Mouse (Mus musculus) common myeloid progenitor, adult 5-6 weeks (primary cell): ENCODE results near the gene Ddx6. TPM values are rescaled to one million over a fixed set of nuclear protein-coding genes. Genes with fewer than 3 reads are reported as not detected.
A peak's percentile ranks its signal among the peaks of the same experiment; 100 is the strongest.
"Not testable (repeated sequence)": the region's sequence is repeated elsewhere in the genome, so short reads cannot be mapped to it uniquely, and the experiment has no call there.

ENCODE experiments used
- ATAC-seq: replicated peaks from 2 replicates; pipeline ENCODE4 v1.8.0; 2016; ENCODE audit warnings: low read depth, mild to moderate bottlenecking, moderate TSS enrichment, inconsistent platforms; ENCODE audit not compliant: poor library complexity, severe bottlenecking
- total RNA-seq: library from RNA; stranded (forward); fragments of 200-1000, 187-1606 nt; gene quantifications from 2 replicates; pipeline ENCODE4 v1.2.3, GENCODE M21; 2017

The Ddx6 gene
- total RNA-seq, 1 experiment from 2014 or later = 143 TPM

DNA sequence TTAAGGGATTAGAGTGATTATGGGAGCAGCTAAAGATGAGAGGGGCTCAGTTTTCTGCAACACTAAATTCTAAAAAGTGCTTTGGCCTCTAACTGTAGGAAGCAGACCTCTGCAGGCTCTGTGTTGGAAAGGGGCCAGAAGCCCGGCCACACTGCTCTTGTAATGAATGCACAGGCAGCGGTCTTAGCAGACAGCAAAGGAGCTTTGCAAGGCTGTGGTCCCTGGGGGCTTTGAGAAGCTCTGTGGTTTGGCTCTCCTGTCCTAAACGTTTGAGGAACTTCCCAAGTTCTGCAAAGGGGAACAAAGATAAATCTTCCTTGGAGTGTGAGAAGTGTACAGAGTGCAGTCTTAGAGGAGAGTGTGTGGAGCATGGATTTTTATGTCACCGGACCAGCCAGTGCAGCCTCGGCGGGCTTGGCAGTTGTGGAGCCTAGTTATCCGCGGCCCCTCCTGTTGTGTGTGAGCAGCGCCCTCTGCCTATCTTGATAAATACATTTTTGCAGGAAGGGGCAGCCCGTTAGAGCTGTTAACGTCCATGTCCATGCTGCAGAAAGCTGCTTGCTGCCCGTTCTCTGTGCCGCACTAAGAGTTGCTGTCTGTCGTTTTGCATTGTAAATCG is 33.0 kb downstream of the Ddx6 start:
- ATAC-seq = peak; percentile 84

DNA sequence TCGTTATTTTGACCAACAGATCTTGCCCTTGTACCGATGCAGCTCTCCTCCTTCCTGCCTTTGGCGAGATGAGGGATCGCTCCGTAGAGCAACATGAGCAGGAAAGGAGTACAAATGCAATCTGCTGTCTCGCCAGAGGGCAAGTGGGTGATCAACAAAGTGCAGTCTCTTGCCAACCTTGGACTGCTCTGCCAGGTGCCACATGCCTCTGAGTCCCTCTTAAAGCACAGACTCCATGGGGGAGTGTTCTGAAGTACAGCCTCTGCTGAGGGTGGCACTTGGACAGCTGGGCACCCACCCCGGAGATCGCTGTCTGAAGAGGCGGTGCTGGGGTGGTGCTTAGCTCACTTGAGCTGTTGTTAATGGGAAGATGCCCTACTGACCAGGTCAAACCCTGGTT is 34.0 kb downstream of the Ddx6 start:
- not testable (repeated sequence) for ATAC-seq

- ATAC-seq = 0 out of 2 replicates have a peak, but pooled peaks have one; percentile 16
Observed at GRCm38 (mm10) chr9:44640028-44640427, 35.3 kb downstream of the Ddx6 start.

DNA sequence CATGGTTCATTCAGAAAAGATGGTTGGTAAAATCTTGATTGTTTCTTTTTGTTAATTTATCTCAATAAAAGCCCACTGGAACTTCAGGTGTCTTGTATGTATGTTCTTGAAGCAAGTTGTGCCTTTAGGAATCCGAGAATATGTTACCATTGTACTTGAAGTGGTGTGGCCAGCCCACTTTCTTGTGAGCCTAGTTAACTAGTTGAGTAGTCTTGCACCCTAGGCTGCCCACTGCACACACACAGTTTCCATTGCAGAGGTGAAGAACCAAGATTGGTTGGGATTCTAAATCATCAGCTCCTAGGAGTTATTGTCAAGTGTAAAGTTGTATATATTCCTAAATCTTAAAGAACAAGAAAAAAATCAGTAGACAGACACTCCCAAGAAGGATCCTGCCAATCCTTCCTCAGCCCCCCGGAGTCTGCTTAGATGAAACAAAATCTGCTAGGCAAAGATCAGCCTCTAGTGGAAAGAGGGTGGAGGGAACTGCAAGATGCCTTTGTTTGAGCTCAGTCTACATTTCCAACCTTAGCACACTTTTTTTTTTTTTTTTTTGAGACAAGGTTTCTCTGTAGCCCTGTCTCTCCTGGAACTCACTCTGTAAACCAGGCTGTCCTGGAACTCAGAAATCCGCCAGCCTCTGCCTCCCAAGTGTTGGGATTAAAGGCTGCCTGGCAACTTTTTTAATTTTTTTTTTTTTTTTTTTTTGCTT is 36.1 kb downstream of the Ddx6 start:
- no peak for ATAC-seq

GRCm38 (mm10) chr9:44641616-44642015 is 36.9 kb downstream of the Ddx6 start:
- no peak for ATAC-seq

GRCm38 (mm10) chr9:44643103-44643502 is 38.4 kb downstream of the Ddx6 start:
- no peak for ATAC-seq

GRCm38 (mm10) chr9:44644186-44644585 is 39.5 kb downstream of the Ddx6 start:
- ATAC-seq = no peak

GRCm38 (mm10) chr9:44645481-44645880 is 40.8 kb downstream of the Ddx6 start:
- peak; percentile 18 for ATAC-seq

DNA sequence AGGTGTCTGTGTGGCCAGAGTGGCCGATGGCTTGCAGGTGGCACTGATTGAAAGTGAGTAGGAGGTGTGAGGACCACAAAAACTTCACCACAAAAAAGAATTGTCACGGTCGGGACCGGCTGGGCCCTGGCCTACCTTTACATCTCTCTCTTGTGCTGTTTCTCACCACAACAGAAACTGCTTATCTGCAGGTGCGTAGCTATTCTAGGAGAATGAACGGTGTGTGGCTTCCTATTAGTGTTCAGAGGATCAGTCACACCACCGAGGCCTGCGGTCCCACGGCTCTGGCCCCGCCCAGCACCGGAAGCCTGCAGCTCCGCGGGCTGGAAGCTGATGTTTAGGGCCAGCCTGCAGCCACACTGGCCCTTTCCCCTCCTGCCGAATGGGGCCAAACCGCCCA is 41.2 kb downstream of the Ddx6 start:
- peak; percentile 87 for ATAC-seq

GRCm38 (mm10) chr9:44646366-44646765 is 41.7 kb downstream of the Ddx6 start:
- ATAC-seq = no peak

- ATAC-seq = no peak
Observed at GRCm38 (mm10) chr9:44647026-44647425, 42.3 kb downstream of the Ddx6 start.

DNA sequence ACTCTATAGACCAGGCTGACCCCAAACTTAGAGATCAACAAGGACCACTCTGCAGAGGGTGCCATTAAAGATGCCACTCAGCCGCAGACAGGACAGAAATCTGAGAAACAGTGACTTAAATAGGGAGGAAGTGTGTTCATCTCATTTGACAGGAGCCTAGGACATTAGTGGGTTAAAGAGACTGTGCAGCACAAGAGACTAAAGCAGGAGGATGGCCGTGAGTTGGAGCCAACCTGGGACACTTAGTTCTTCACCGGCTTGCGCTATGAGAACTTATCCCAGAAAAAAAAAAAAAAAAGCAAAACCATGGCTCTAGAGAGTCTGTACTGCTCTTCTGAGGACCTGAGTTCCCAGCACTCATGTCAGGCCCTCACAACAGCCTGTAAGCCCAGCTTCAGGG is 43.0 kb downstream of the Ddx6 start:
- ATAC-seq = no peak

DNA sequence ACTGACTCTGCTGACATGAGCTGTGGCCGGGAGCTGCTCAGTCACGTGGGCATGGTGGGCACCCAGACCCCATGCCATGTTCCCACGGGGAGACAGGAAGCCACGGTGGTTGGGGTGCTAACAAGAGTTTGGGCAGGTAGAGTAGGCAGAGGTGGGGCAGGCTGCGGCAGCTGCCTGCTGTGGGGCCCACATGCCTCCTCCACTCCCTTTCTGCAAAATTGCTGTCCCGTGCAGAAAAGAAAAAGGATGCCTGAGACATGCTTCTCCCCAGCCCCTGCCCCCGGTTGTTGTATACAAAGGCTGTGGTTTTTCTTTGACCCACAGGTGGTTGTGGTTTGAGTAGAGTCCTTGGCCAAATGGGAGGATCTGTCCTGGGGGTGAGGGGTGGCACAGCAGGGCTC is 44.2 kb downstream of the Ddx6 start:
- ATAC-seq = no peak

DNA sequence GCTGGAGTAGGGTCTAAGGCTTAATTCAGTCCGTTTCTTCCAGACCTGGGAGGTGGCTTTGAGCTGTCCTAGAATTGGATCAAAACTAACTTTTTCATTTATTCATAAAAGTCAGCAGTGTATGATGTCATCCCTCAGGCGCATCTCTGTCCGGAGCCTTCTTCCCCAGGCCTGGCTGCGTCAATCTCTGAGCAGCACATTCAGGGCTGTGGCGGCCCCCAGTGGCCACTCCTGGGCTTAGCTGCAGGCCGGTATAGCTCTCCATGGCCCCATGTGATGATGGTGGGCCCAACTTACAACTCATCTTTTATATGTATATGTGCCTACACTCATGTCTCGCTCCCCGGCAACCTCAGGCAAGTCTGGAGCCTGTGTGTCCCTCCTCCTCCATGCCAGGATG is 47.3 kb downstream of the Ddx6 start:
- ATAC-seq = peak; percentile 81

- ATAC-seq = no peak
Observed at GRCm38 (mm10) chr9:44653896-44654295, 49.2 kb downstream of the Ddx6 start.

DNA sequence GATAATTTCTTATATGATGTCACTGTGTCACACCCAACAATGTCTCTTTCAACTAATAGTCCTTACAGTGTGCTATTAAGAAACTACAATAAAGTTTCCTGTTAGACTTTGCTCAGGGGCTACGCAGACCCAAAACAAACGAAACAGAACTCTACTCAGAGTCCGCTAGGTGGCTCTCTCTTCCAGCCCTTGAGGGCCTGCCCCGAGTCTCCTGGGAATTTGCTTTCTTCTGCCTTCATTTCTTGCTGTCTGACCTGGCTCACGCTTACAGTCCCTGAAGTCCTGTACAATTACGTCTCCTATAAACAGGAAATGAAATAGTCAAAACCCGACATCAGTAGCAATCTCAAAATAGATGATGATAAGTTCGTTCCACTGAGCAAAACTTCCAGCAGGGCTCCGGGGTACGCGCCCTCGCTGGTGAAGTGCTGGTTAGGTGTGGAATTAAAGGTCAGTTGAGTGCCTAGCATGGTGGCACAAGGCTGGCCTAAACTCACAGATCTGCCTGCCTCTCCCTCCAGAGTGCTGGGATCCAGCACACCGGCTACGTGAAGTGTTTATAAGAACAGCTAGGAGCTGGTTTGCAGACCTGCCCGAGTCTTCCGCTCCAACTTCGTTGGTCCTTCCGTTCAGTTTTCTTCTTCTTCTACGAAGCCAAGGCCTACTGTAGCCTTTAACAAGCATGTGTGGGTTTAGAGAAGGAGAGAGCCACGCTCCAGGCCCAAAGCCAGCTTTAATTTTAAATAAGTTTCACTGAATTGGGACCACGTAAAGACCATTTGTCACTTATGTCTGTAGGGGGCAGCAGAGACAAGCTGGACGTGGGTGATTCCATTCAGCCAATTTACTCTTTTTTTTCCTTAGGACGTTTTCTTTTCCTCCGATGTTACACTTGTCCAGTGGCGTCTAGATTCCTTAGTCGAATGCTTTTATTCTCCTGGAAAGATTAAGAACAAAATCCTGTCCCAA is 50.7 kb downstream of the Ddx6 start:
- ATAC-seq = peak; percentile 75

GRCm38 (mm10) chr9:44663706-44664105 is 59.0 kb downstream of the Ddx6 start:
- no peak for ATAC-seq

- no peak for ATAC-seq
Observed at GRCm38 (mm10) chr9:44671416-44671815, 66.7 kb downstream of the Ddx6 start.

- ATAC-seq = no peak
Observed at GRCm38 (mm10) chr9:44672291-44672865, 67.7 kb downstream of the Ddx6 start.

DNA sequence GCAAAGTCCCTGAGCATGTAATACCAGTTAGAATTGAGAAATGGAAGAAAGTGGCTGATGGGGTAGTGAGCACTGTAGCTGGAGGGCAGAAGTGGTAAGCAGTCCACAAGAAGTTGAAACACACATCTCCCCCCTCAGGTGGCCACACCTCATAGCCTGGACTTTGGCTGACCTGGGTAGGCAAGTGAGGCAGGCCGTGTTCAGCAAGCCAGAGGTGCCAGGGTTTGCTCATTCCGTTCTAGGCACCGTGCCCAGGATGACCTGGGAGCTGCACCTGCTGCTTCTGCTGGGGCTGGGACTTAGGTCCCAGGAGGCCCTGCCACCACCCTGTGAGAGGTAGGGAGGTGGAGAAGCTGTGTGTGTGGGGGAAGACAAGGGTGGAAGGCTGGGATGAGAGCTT is 68.3 kb downstream of the Ddx6 start, which contains the start of gene Treh:
Treh (plus strand) TSS at position 229 of the 400 bp plus-strand sequence.
- ATAC-seq = no peak
